12 mouse cellular contexts compared by ENCODE assay signal in genomic region chr1:106232460-106232850, GRCm38 (mm10).
DNase-seq lines count a peak whose midpoint lies in the region; ATAC-seq and TF ChIP-seq lines count a peak whose summit lies in the region.
"Had no signal": no experiment of that assay in that cellular context is flagged by ENCODE, and none has a peak within 500 bp of the region (broad histone marks: within the 10 kb centered on the region; RNA-seq: fewer than 3 reads in every experiment).

No protein-coding gene starts in this region.

- WGBS in midbrain, embryonic 13.5 days = 87% methylated on average over 4 of the region's 4 CpGs

- peak; percentile 28 for DNase-seq in gastrocnemius, adult 2 months
- no peak for DNase-seq in gastrocnemius, adult 18-20 months (ENCODE audit: low spot score)
- no peak for DNase-seq in layer of hippocampus, adult 2 months (ENCODE audit: low spot score in 2 of 2)
- no peak for DNase-seq in layer of hippocampus, adult 18-20 months (ENCODE audit: low spot score in 2 of 2)
- peak; percentile 39 to 45 for DNase-seq in cerebellum, postnatal 25 days
- DNase-seq in kidney, postnatal 25 days = peak; percentile 42 to 75
- DNase-seq: gastrocnemius, postnatal 14 days; right cerebral cortex, postnatal 25 days had no signal

- no peak overlapping the region for H3K27ac ChIP-seq in gastrocnemius, adult 2 months
- peak overlapping the region; percentile 79 for H3K27ac ChIP-seq in layer of hippocampus, adult 2 months
- H3K27ac ChIP-seq in midbrain, embryonic 13.5 days = no peak overlapping the region
- H3K27ac ChIP-seq: embryonic facial prominence, embryonic 12.5 days; hindbrain, embryonic 14.5 days; neural tube, embryonic 13.5 days had no signal

- no peak overlapping the region for H3K9ac ChIP-seq in midbrain, embryonic 13.5 days (replicated peaks)
- H3K9ac ChIP-seq: embryonic facial prominence, embryonic 12.5 days; hindbrain, embryonic 14.5 days; neural tube, embryonic 13.5 days had no signal

- TF ChIP-seq CTCF in gastrocnemius, adult 2 months (IDR thresholded peaks at IDR 0.05) = no peak
- no peak for TF ChIP-seq CTCF in layer of hippocampus, adult 2 months (conservative IDR thresholded peaks at IDR 0.05)

- H3K36me3 ChIP-seq in midbrain, embryonic 13.5 days = no peaks in the 10 kb centered on the region
- H3K36me3 ChIP-seq: embryonic facial prominence, embryonic 12.5 days; neural tube, embryonic 13.5 days had no signal

- H3K4me3 ChIP-seq in gastrocnemius, adult 2 months = no peak overlapping the region
- no peak overlapping the region for H3K4me3 ChIP-seq in layer of hippocampus, adult 2 months
- no peak overlapping the region for H3K4me3 ChIP-seq in midbrain, embryonic 13.5 days (replicated peaks)
- H3K4me3 ChIP-seq: embryonic facial prominence, embryonic 12.5 days; neural tube, embryonic 13.5 days had no signal

- no peaks in the 10 kb centered on the region for H3K9me3 ChIP-seq in midbrain, embryonic 13.5 days
- H3K9me3 ChIP-seq: embryonic facial prominence, embryonic 12.5 days; neural tube, embryonic 13.5 days had no signal

- no peaks in the 10 kb centered on the region for H3K27me3 ChIP-seq in midbrain, embryonic 13.5 days
- H3K27me3 ChIP-seq: embryonic facial prominence, embryonic 12.5 days; neural tube, embryonic 13.5 days had no signal

- no peak for ATAC-seq in midbrain, embryonic 13.5 days

- intact Hi-C loops in gastrocnemius, adult 2 months (cut with DNase I) = no loop called here

- H3K4me2 ChIP-seq in midbrain, embryonic 13.5 days (replicated peaks) = no peak overlapping the region
- H3K4me2 ChIP-seq: embryonic facial prominence, embryonic 12.5 days; hindbrain, embryonic 14.5 days; neural tube, embryonic 13.5 days had no signal

- 0 out of 2 replicates have a peak, but pooled peaks cover 3% of the 10 kb centered on the region for H3K4me1 ChIP-seq in midbrain, embryonic 13.5 days (replicated peaks)
- H3K4me1 ChIP-seq: embryonic facial prominence, embryonic 12.5 days had no signal

Comparison
In these comparisons a context has a peak if more than half of its experiments do, and no peak if none do; other contexts are left out.
1. DNase-seq: peak in gastrocnemius, adult 2 months (single experiment), cerebellum, postnatal 25 days (2 of 2) and kidney, postnatal 25 days (2 of 2); none in gastrocnemius, adult 18-20 months (single experiment), layer of hippocampus, adult 2 months (0 of 2) and layer of hippocampus, adult 18-20 months (0 of 2).